Mouse (Mus musculus) brown adipose tissue, adult 24 weeks (tissue): ENCODE results near the gene Gdf5. TPM values are rescaled to one million over a fixed set of nuclear protein-coding genes. Genes with fewer than 3 reads are reported as not detected.

Experiments used
- H3K27ac ChIP-seq: fragments of 200-500 bp; replicated peaks from 2 replicates; pipeline ENCODE4 v1.5.1; 2012; ENCODE audit warnings: low read depth, mild to moderate bottlenecking, low read length
- H3K4me1 ChIP-seq: fragments of 200-500 bp; 2 replicates; pipeline ENCODE4 v1.6.1; 2012; ENCODE audit warnings: low read length, mixed read lengths; ENCODE audit not compliant: control insufficient read depth, insufficient read depth, insufficient read length
- H3K4me3 ChIP-seq: fragments of 200-500 bp; 2 replicates; pipeline ENCODE4 v1.5.1; 2012; ENCODE audit warnings: low read depth, mild to moderate bottlenecking, low read length, moderate library complexity; ENCODE audit not compliant: insufficient read depth
- polyA plus RNA-seq: library from polyadenylated mRNA; stranded (reverse); fragments of >200 nt; gene quantifications from 2 replicates; pipeline ENCODE4 v1.2.4, GENCODE M21; 2012; ENCODE audit not compliant: missing spikeins, insufficient read depth, insufficient read length

The Gdf5 gene
- polyA plus RNA-seq, 1 experiment = 2.4 TPM

GRCm38 (mm10) chr2:155903632-155904008, 41.5 kb downstream of the Gdf5 start:
- H3K4me1 ChIP-seq = no peaks in the 10 kb centered on the region
- H3K27ac ChIP-seq = no peak overlapping the region
- H3K4me3 ChIP-seq = no peak overlapping the region

GRCm38 (mm10) chr2:155902989-155903631, 42.1 kb downstream of the Gdf5 start:
- Histone ChIP-seq H3K27ac (no peak overlapping the region), H3K4me3 (no peak overlapping the region), H3K4me1 (no peaks in the 10 kb centered on the region)

- Histone ChIP-seq H3K4me1 (no peaks in the 10 kb centered on the region), H3K27ac (no peak overlapping the region), H3K4me3 (no peak overlapping the region)
Measured at GRCm38 (mm10) chr2:155895046-155895735, 50.0 kb downstream of the Gdf5 start.

- Histone ChIP-seq H3K27ac (no peak overlapping the region), H3K4me3 (no peak overlapping the region), H3K4me1 (no peaks in the 10 kb centered on the region)
Measured at GRCm38 (mm10) chr2:155894307-155895045, 50.7 kb downstream of the Gdf5 start.

Other genes with a start within 250 kb of the Gdf5 start
- gene Edem2, start 215.9 kb downstream of the Gdf5 start, polyA plus RNA-seq = 13.0 and 13.7 TPM in 2 replicates
- not detected in 2 replicates for gene Gm17581, start 209.5 kb downstream of the Gdf5 start, polyA plus RNA-seq
- 8.5 and 8.6 TPM in 2 replicates for gene Procr, start 194.2 kb downstream of the Gdf5 start, polyA plus RNA-seq
- not detected in 2 replicates for gene Mmp24, start 170.0 kb downstream of the Gdf5 start, polyA plus RNA-seq
- gene BC029722, start 125.9 kb downstream of the Gdf5 start, polyA plus RNA-seq = 43.8 and 58.8 TPM in 2 replicates
- gene Eif6, start 118.4 kb downstream of the Gdf5 start, polyA plus RNA-seq = 48.6 and 64.7 TPM in 2 replicates
- gene Fam83c, start 110.5 kb downstream of the Gdf5 start, polyA plus RNA-seq = not detected in 2 replicates
- 178 and 202 TPM in 2 replicates for gene Uqcc1, start 15.1 kb downstream of the Gdf5 start, polyA plus RNA-seq
- not detected in 2 replicates for gene Gm15557, start 4.6 kb downstream of the Gdf5 start, polyA plus RNA-seq
- gene Cep250, start 11.1 kb upstream of the Gdf5 start, polyA plus RNA-seq = 2.6 and 3.4 TPM in 2 replicates
- gene 6430550D23Rik, start 62.6 kb upstream of the Gdf5 start, polyA plus RNA-seq = 2.4 and 2.6 TPM in 2 replicates
- gene Ergic3, start 62.7 kb upstream of the Gdf5 start, polyA plus RNA-seq = 62.3 and 99.2 TPM in 2 replicates
- gene Fer1l4, start 107.6 kb upstream of the Gdf5 start, polyA plus RNA-seq = not detected in 2 replicates
- 4.0 and 5.4 TPM in 2 replicates for gene Spag4, start 119.8 kb upstream of the Gdf5 start, polyA plus RNA-seq
- gene Cpne1, start 166.6 kb upstream of the Gdf5 start, polyA plus RNA-seq = 31.6 and 33.3 TPM in 2 replicates
- 6.4 TPM in 2 replicates for gene Rbm12, start 166.6 kb upstream of the Gdf5 start, polyA plus RNA-seq
- gene Gm28036, start 181.7 kb upstream of the Gdf5 start, polyA plus RNA-seq = 2.9 and 4.3 TPM in 2 replicates
- 723 and 898 TPM in 2 replicates for gene Romo1, start 198.7 kb upstream of the Gdf5 start, polyA plus RNA-seq
- gene Nfs1, start 198.8 kb upstream of the Gdf5 start, polyA plus RNA-seq = 107 and 161 TPM in 2 replicates
- 113 and 143 TPM in 2 replicates for gene Rbm39, start 234.9 kb upstream of the Gdf5 start, polyA plus RNA-seq